Mouse (Mus musculus): ENCODE data around the gene Vmp1. TPM values are rescaled to one million over a fixed set of nuclear protein-coding genes. Genes with fewer than 3 reads are reported as not detected.
A peak's percentile ranks its signal among the peaks of the same experiment; 100 is the strongest.

Gene Vmp1
- polyA plus RNA-seq, 1 experiment from 2014 or later = 162 TPM

GRCm38 (mm10) chr11:86641714-86642113, 41.9 kb downstream of the Vmp1 start:
- H3K9ac ChIP-seq (ENCODE audit: low read length) = no peak overlapping the region
- 46% methylated on average over 4 of the region's 4 CpGs for WGBS

GRCm38 (mm10) chr11:86637697-86638096, 45.9 kb downstream of the Vmp1 start:
- DNase-seq (ENCODE audit: low spot score) (no peak), ATAC-seq (ENCODE audit: low FRiP score, low TSS enrichment) (no peak)
- 81% methylated on average over 2 of the region's 2 CpGs for WGBS
- H3K4me2 ChIP-seq (replicated peaks; ENCODE audit: low read depth) = no peak overlapping the region
- no peak overlapping the region for H3K4me3 ChIP-seq (ENCODE audit: low read depth, low read length)
- H3K9ac ChIP-seq (ENCODE audit: low read length) = no peak overlapping the region
- no peak overlapping the region for H3K27ac ChIP-seq (replicated peaks)
- H3K27me3 ChIP-seq (ENCODE audit: control insufficient read depth, insufficient read depth, low read length) = no peaks in the 10 kb centered on the region
- no peaks in the 10 kb centered on the region for H3K9me3 ChIP-seq (ENCODE audit: control insufficient read depth, low read length)
- H3K36me3 ChIP-seq (ENCODE audit: control insufficient read depth, insufficient read depth, low read length) = no peaks in the 10 kb centered on the region
- H3K4me1 ChIP-seq (replicated peaks; ENCODE audit: control insufficient read depth, insufficient read depth) = no peaks in the 10 kb centered on the region
- no peak for TF ChIP-seq CTCF (IDR thresholded peaks at IDR 0.05; ENCODE audit: low read depth)
- no peak for TF ChIP-seq EP300 (optimal IDR thresholded peaks at IDR 0.05)

More at GRCm38 (mm10) chr11:86641714-86642113, 41.9 kb downstream of the Vmp1 start:
- DNase-seq (ENCODE audit: low spot score) = no peak
- Histone ChIP-seq H3K9me3 (ENCODE audit: control insufficient read depth, low read length) (no peaks in the 10 kb centered on the region), H3K36me3 (ENCODE audit: control insufficient read depth, insufficient read depth, low read length) (no peaks in the 10 kb centered on the region), H3K4me3 (ENCODE audit: low read depth, low read length) (no peak overlapping the region), H3K4me1 (replicated peaks; ENCODE audit: control insufficient read depth, insufficient read depth) (no peaks in the 10 kb centered on the region), H3K4me2 (replicated peaks; ENCODE audit: low read depth) (no peak overlapping the region), H3K27me3 (ENCODE audit: control insufficient read depth, insufficient read depth, low read length) (no peaks in the 10 kb centered on the region), H3K27ac (replicated peaks) (no peak overlapping the region)
- TF ChIP-seq CTCF (IDR thresholded peaks at IDR 0.05; ENCODE audit: low read depth) (no peak), EP300 (optimal IDR thresholded peaks at IDR 0.05) (no peak)
- no peak for ATAC-seq (ENCODE audit: low FRiP score, low TSS enrichment)

- no peaks in the 10 kb centered on the region for H3K4me1 ChIP-seq (replicated peaks; ENCODE audit: control insufficient read depth, insufficient read depth)
- ATAC-seq (ENCODE audit: low FRiP score, low TSS enrichment) = peak; percentile 51; the same call in 1 of the 2 replicates
- peak overlapping the region; percentile 73; the same call in 1 of the 2 replicates for H3K27ac ChIP-seq (replicated peaks)
- H3K9me3 ChIP-seq (ENCODE audit: control insufficient read depth, low read length) = no peaks in the 10 kb centered on the region
- no peak overlapping the region for H3K4me3 ChIP-seq (ENCODE audit: low read depth, low read length)
- TF ChIP-seq EP300 (optimal IDR thresholded peaks at IDR 0.05) (no peak), CTCF (IDR thresholded peaks at IDR 0.05; ENCODE audit: low read depth) (no peak)
- 67% methylated on average over 6 of the region's 6 CpGs for WGBS
- H3K36me3 ChIP-seq (ENCODE audit: control insufficient read depth, insufficient read depth, low read length) = no peaks in the 10 kb centered on the region
- H3K4me2 ChIP-seq (replicated peaks; ENCODE audit: low read depth) = no peak overlapping the region
- no peak for DNase-seq (ENCODE audit: low spot score)
- H3K9ac ChIP-seq (ENCODE audit: low read length) = no peak overlapping the region
- H3K27me3 ChIP-seq (ENCODE audit: control insufficient read depth, insufficient read depth, low read length) = no peaks in the 10 kb centered on the region
Observed at GRCm38 (mm10) chr11:86634396-86634795, 49.2 kb downstream of the Vmp1 start.

DNA sequence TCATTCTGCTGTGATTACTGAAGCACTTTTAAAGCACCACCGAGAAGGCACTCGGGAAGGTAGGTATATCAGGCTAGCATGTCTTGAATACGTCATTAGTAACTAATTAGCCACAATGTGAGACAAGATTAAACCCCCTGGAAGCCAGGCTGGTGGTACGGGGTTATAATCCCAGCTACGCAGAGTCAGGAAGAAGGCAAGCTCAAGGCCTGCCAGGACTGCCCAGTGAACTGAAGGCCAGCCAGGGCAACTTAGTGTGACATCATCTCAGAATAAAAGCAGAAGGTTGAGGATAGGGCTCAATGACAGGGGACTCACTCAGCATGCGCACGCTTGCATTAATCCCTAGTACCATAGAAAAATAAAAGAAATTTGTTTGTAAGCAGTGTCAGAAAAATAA, 53.7 kb downstream of the Vmp1 start:
- ATAC-seq (ENCODE audit: low FRiP score, low TSS enrichment) (no peak), DNase-seq (ENCODE audit: low spot score) (no peak)
- no peak for TF ChIP-seq EP300 (optimal IDR thresholded peaks at IDR 0.05)
- Histone ChIP-seq H3K9me3 (ENCODE audit: control insufficient read depth, low read length) (no peaks in the 10 kb centered on the region), H3K9ac (ENCODE audit: low read length) (no peak overlapping the region; the same call in 1 of the 2 replicates), H3K4me3 (ENCODE audit: low read depth, low read length) (no peak overlapping the region), H3K27ac (replicated peaks) (peak overlapping the region; percentile 77), H3K36me3 (ENCODE audit: control insufficient read depth, insufficient read depth, low read length) (no peaks in the 10 kb centered on the region), H3K4me2 (replicated peaks; ENCODE audit: low read depth) (no peak overlapping the region), H3K4me1 (replicated peaks; ENCODE audit: control insufficient read depth, insufficient read depth) (no peaks in the 10 kb centered on the region), H3K27me3 (ENCODE audit: control insufficient read depth, insufficient read depth, low read length) (no peaks in the 10 kb centered on the region)
- WGBS = 76% methylated on average over 7 of the region's 7 CpGs

GRCm38 (mm10) chr11:86629445-86629844, 54.2 kb downstream of the Vmp1 start:
- peak; percentile 56; the same call in 1 of the 2 replicates for ATAC-seq (ENCODE audit: low FRiP score, low TSS enrichment)
- TF ChIP-seq EP300 (optimal IDR thresholded peaks at IDR 0.05) = no peak
- TF ChIP-seq CTCF (IDR thresholded peaks at IDR 0.05; ENCODE audit: low read depth) = no peak
- 45% methylated on average over 3 of the region's 3 CpGs for WGBS

GRCm38 (mm10) chr11:86628448-86628847, 55.2 kb downstream of the Vmp1 start:
- Histone ChIP-seq H3K4me3 (ENCODE audit: low read depth, low read length) (no peak overlapping the region), H3K4me2 (replicated peaks; ENCODE audit: low read depth) (no peak overlapping the region), H3K9ac (ENCODE audit: low read length) (no peak overlapping the region), H3K9me3 (ENCODE audit: control insufficient read depth, low read length) (no peaks in the 10 kb centered on the region), H3K27ac (replicated peaks) (no peak overlapping the region), H3K4me1 (replicated peaks; ENCODE audit: control insufficient read depth, insufficient read depth) (no peaks in the 10 kb centered on the region), H3K27me3 (ENCODE audit: control insufficient read depth, insufficient read depth, low read length) (no peaks in the 10 kb centered on the region), H3K36me3 (ENCODE audit: control insufficient read depth, insufficient read depth, low read length) (no peaks in the 10 kb centered on the region)
- DNase-seq (ENCODE audit: low spot score) = no peak
- TF ChIP-seq EP300 (optimal IDR thresholded peaks at IDR 0.05) = no peak
- TF ChIP-seq CTCF (IDR thresholded peaks at IDR 0.05; ENCODE audit: low read depth) = no peak
- peak; percentile 8; the same call in 1 of the 2 replicates for ATAC-seq (ENCODE audit: low FRiP score, low TSS enrichment)
- WGBS = 60% methylated on average over 2 of the region's 2 CpGs

More at GRCm38 (mm10) chr11:86629445-86629844, 54.2 kb downstream of the Vmp1 start:
- no peaks in the 10 kb centered on the region for H3K36me3 ChIP-seq (ENCODE audit: control insufficient read depth, insufficient read depth, low read length)
- H3K9ac ChIP-seq (ENCODE audit: low read length) = no peak overlapping the region
- H3K4me2 ChIP-seq (replicated peaks; ENCODE audit: low read depth) = no peak overlapping the region
- no peaks in the 10 kb centered on the region for H3K27me3 ChIP-seq (ENCODE audit: control insufficient read depth, insufficient read depth, low read length)
- DNase-seq (ENCODE audit: low spot score) = no peak
- no peaks in the 10 kb centered on the region for H3K9me3 ChIP-seq (ENCODE audit: control insufficient read depth, low read length)
- H3K4me1 ChIP-seq (replicated peaks; ENCODE audit: control insufficient read depth, insufficient read depth) = no peaks in the 10 kb centered on the region
- no peak overlapping the region for H3K27ac ChIP-seq (replicated peaks)
- H3K4me3 ChIP-seq (ENCODE audit: low read depth, low read length) = no peak overlapping the region

Data from stomach, postnatal 0 days (tissue).